Mouse (Mus musculus): ENCODE results near the gene Rnase9.

- TF ChIP-seq CTCF (IDR thresholded peaks at IDR 0.05) (no peak), EP300 (IDR thresholded peaks at IDR 0.05) (peak; percentile 92)
Observed at GRCm38 (mm10) chr14:50997999-50998666, 43.5 kb downstream of the Rnase9 start.
